Mouse (Mus musculus) stomach, adult 2 months (tissue): ENCODE data around the gene Zfp639. TPM values are rescaled to one million over a fixed set of nuclear protein-coding genes. Genes with fewer than 3 reads are reported as not detected.

Experiments
- polyA plus RNA-seq: library from polyadenylated mRNA; depleted of rRNA; stranded (reverse); fragments of >200 nt; gene quantifications from 2 replicates; pipeline ENCODE4 v1.2.3, GENCODE M21; 2012; rRNA removed

Gene Zfp639
- polyA plus RNA-seq = 6.2 and 7.1 TPM in 2 replicates

DNA sequence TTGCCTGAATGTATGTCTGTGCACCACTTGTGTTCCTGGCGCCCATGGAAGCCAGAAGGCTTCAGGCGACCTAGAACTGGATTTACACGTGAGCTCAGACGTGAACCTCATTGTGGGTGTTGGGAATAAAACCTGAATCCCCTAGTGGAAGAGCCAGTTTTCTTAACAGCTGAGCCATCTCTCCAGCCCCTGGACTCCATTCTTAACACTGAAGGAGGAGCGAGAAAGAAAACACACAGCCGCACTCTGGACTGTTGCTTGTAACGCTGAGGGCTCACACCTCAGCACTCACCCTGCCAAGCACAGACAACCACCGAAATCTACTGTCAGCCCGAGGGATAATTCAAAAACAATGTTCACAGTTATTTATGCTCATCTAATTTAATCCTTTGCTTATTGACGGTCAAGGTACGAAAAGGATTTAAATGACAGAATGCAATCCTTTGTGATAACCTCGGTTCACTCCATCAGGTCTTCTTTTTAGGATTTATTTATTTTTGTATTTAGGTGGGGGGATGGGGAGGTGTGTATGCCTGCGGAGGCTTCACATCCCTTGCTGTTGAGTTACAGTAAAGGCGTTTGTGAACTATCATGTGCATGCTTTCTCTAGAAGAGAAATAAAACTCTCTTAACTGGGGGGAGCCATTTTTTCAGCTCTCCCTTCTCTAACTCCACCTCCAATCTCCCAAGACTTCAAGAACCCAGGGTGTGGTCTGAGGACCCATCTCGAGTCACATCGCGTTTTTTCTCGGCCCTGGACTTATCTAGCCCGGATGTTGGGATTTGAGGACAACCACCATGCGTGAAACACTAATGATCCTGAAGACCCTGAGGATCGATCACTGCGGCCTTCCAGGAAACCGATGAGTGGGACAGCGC is at the start of gene Zfp639:
Zfp639 (plus strand) TSS at position 764 of the 879 bp plus-strand sequence.

DNA sequence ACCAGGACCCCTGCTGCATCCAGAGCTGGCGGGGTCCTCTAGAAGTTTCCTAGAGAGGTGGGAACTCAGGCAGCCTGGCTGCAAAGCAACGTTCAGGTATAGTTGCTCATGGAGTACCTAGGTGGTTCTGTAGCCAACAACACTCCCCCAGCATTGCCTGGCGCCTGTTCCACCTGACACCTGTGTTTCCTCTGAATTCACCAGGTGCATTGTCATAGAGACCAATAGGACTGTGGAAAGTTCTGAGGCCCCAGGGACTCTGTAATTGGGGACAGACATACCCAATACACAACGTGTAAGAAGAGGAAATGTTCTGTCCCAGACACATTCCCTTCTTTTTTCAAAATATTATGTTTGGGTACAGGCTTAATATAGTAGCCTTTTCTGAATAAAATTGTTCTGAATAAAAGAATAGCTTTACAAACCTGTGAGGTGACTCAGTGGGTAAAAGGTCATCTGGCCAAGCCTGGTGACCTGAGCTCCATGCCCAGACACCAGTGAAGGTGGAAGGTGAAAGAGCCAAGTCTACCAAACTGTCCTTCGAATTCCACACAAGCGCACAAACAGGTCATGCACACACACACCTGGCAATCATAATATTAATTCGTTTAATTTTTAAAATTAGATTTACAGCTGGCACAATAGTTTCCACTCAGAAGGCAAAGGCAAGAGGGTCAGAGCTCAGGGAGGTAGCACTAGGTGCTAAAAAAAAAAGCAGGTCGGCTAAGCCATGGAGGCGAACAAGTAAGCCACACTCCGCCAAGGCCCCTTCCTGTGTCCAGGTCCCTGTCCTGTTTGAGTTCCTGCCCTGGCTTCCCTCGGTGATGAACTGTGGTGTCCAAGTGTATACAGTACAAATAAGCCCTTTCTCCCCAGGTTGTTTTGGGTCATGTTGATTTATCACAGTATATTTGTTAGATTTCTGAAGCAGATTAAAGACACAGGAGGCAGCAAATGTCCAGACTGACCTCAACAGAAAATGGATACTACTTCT is 17.7 kb upstream of the Zfp639 start, which contains the start of gene Kcnmb3:
Kcnmb3 (minus strand) TSS at position 135 of the 994 bp plus-strand sequence.

DNA sequence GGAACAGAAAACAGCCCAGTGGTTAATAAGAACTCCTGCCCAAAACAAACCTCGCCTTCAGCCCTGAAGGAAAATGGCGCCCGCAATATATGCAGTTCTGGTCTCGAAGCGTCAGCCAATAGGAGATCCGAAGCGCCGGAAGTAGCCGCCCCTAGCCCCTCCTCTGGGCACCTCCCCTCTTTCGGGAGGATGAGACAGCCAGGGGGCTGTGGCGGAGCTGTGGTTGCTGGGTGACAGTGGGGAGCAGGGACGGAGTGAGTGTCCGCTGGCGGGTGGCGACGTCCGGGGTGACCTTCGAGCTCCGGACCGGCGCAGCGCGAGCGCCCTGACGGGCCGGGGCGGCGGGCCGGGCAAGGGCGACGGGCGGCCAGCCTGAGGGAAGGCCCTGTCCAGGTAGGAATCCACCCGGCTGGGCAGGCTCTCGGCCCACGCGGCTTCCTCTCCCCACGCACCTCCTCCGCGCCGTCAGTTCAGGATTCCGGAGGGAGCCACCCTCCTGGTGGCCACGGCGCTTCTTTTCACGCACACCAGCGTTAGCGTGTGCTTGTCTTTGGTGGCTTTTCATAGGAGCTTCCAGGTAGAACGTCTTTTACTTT is 19.3 kb downstream of the Zfp639 start, which contains the start of gene Mfn1:
Mfn1 (plus strand) TSS at position 163 of the 596 bp plus-strand sequence.

Other genes with a start within 250 kb of the Zfp639 start
- 3.2 and 3.9 TPM in 2 replicates for gene Zmat3, start 144.2 kb upstream of the Zfp639 start, polyA plus RNA-seq
- 0.39 and 0.48 TPM in 2 replicates for gene Pik3ca, start 112.6 kb upstream of the Zfp639 start, polyA plus RNA-seq
- gene Kcnmb3, start 18.0 kb upstream of the Zfp639 start, polyA plus RNA-seq = not detected in 2 replicates
- 2.6 and 3.1 TPM in 2 replicates for gene Mfn1, start 19.2 kb downstream of the Zfp639 start, polyA plus RNA-seq
- 3.9 and 4.1 TPM in 2 replicates for gene Gnb4, start 106.3 kb downstream of the Zfp639 start, polyA plus RNA-seq
- gene Actl6a, start 196.0 kb downstream of the Zfp639 start, polyA plus RNA-seq = 3.4 and 3.8 TPM in 2 replicates
- gene Ndufb5, start 226.7 kb downstream of the Zfp639 start, polyA plus RNA-seq = 177 and 230 TPM in 2 replicates
- gene Mrpl47, start 227.3 kb downstream of the Zfp639 start, polyA plus RNA-seq = 0.18 and 0.43 TPM in 2 replicates